Mouse (Mus musculus) right cerebral cortex, postnatal 36 days (tissue): Measurements from ENCODE around the gene Ccdc77.

Experiments used
- DNase-seq, 2 experiments: peaks; one replicate each; pipeline ENCODE4 v3.0.0; 2022; ENCODE audit warnings: low spot score in 2 of 2, mixed read lengths in 1 of 2

Ccdc77 gene

GRCm38 (mm10) chr6:120363688-120364522, at the start of gene Ccdc77, which contains the start of gene Kdm5a:
Gene Ccdc77 (minus strand): TSS chr6:120364374.
Gene Kdm5a (plus strand): TSS chr6:120364124.
- DNase-seq = peak; percentile 91 to 92

GRCm38 (mm10) chr6:120403936-120404335, 39.8 kb upstream of the Ccdc77 start:
- no peak for DNase-seq

- no peak for DNase-seq
Measured at GRCm38 (mm10) chr6:120395622-120396345, 31.6 kb upstream of the Ccdc77 start.

DNA sequence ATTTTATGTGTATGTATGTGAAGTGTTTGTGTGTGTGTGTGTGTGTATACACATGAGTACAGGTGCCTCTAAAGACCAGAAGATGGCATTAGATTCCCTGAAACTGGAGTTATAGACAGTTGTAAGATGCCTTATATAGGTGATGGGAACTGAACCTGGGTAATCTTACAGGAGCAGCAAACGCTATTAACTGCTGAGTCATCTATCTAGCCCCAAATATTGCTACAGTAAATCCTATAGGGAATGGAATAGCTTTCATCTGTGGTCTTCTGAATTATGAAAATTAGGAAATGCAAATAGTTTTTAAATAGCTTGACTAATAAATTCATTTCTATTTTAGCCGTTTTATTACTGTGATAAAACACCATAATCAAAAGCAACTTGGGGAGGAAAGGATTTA, 28.6 kb upstream of the Ccdc77 start:
- no peak for DNase-seq

- no peak for DNase-seq
Measured at GRCm38 (mm10) chr6:120390054-120390453, 25.9 kb upstream of the Ccdc77 start.

DNA sequence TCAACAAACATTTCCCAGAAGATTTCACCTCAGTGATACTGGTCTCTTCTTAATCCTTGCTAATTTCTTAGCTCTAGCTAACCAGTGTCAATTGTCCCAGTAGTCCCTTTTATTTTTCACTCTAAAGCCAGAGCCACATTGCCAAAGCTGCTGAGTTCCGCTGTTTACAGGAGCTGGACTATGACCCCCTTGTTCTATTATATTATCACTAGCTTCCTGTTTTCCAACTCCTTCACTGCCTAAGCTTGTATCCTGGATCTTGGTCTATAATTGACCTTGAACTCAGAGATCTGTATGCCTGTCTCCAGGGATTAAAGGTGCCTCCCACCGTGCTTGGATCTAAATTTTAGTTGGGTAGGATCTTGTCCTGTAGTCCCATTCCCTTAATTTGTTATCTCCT, 12.6 kb upstream of the Ccdc77 start:
- DNase-seq = no peak

- no peak for DNase-seq
Measured at GRCm38 (mm10) chr6:120365051-120365450, 877 bp upstream of the Ccdc77 start.

DNA sequence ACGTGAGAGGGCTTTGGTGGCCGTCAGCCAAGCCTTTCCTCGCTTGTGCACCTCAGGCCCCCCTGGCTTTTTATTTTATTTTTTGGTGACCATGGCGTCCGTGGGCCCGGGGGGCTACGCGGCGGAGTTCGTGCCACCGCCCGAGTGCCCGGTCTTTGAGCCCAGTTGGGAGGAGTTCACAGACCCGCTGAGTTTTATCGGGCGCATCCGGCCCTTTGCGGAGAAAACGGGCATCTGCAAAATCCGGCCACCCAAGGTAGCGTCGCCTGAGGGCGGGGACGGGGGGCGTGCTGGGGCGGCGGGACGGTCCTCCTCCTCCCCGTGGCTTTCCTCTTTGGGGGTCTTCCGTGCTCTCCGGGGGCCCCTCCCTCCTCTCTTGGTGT, 340 bp upstream of the Ccdc77 start:
- DNase-seq = no peak

- no peak for DNase-seq
Measured at GRCm38 (mm10) chr6:120362774-120363687, 1.1 kb downstream of the Ccdc77 start.

DNA sequence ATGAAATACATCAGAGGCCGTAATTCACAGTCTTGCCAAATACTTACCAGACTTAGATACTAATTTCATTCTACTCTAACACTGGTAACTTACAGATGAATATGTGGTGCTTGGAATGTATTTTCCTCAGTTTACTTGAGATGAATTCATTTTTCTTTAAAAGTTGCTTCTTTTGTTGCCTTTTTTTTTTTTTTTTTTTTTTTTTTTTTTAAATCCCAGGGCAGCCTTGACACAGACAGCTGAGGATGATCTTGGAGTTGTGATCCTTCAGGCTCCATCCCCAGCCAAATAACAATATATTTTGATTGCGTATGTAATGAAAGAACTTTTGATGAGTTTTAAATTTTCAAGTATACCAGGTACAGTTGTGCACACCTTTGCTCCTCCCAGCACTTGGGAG, 2.0 kb downstream of the Ccdc77 start:
- no peak for DNase-seq

DNA sequence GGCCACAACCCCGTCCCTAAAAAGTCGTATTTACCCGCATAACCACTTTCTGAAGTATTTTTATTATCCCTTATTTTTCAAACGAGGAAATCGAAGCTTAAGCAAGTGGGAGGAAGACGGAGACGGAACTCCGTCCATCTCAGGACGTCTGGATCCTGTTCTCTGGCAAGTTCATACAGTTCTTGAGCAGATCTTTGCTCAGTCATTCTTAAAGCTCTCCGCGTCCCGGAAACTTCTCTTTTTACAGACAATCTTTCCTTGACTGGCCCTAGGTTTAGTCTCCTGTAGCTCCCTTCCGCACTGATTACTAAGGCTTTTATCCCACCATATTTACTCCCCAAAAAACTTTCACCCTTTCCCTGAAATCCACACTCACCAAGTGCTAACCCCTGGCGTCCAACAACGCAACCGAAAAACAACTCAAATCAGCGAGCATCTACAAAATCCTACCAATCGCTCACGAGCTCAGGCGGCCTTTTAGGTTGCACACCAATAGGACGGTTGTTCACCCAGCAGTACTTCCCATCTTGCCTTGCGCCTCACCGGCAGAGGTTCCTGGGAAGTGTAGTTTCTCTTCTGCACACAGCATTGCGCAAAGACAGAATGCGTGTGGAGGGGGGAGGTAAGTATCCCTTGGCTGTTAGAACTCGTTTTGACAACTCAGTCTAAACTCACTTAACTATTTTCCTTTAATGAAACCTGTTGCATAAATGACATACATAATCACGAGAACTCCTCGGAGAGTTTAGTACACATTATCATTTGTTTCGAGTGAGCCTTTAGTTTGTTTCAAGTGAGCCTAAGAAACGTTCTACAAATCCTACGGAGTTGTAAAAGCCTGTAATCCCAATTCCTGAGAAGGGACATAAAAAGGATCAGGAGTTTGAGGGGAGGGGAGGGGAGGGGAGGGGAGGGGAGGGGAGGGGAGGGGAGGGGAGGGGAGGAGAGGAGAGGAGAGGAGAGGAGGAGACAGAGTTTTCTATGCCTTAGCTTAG, 6.9 kb downstream of the Ccdc77 start:
- DNase-seq = peak; percentile 77 to 88

DNA sequence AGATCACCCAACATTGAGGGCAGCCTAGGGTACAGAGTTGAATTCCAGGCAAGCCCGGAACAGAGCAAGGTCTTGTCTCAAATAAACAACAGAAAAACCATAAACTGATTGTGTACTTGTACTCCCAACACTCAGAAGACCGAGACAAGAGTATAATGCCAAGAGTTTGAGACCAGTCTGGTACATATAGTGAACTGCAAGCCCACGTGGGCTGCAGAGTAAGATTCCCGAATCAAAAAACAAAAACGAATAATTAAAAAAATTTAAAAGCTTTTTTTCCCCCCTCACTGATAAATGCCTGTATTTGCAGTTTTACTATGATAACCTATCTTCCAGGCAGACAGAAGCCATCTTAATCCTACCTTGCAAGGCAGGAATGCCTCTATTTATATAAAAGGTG, 7.7 kb downstream of the Ccdc77 start:
- DNase-seq = no peak

DNA sequence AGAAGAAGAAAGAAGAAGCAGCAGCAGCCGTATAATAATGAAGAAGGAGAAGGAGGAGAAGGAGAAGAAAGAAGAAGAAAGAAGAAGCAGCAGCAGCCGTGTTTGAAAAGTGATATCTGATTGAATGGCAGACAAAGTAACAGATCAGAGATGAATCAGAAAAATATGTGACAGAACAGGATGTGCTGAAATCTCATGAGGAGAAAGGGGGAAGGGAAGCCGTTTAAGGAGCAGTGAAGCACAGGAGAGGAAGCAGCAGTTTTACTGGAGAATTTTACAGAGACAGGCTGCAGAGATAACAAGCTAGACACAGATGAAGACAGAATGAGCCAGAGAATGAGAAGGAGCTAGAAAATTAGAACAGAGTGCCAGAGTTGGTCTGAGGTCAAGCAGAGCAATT, 15.2 kb downstream of the Ccdc77 start:
- no peak for DNase-seq

GRCm38 (mm10) chr6:120343992-120344391, 20.2 kb downstream of the Ccdc77 start:
- DNase-seq = no peak

GRCm38 (mm10) chr6:120332351-120332750, 31.8 kb downstream of the Ccdc77 start:
- no peak for DNase-seq

GRCm38 (mm10) chr6:120324295-120324927, 39.8 kb downstream of the Ccdc77 start:
- peak; percentile 15 to 23 for DNase-seq

- DNase-seq = no peak
Measured at GRCm38 (mm10) chr6:120320369-120320768, 43.8 kb downstream of the Ccdc77 start.

DNA sequence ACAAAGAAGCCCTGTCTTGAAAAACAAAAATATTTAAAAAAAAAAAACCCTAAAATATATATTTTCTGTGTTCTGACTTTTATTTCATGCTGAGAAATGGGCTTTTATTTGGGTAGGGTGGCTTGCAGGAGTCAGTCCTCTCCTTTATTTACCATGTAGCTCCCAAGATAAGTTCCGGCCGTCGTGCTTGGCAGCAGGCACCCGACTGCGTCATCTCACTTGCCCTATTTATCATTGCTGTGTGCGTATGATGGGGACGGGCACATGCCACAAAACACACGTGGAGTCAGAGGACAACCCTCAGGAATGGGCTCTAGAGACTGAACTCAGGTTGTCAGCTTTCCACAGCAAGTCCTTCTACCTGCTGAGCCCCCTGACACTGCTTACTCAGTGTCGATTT, 45.0 kb downstream of the Ccdc77 start:
- no peak for DNase-seq

DNA sequence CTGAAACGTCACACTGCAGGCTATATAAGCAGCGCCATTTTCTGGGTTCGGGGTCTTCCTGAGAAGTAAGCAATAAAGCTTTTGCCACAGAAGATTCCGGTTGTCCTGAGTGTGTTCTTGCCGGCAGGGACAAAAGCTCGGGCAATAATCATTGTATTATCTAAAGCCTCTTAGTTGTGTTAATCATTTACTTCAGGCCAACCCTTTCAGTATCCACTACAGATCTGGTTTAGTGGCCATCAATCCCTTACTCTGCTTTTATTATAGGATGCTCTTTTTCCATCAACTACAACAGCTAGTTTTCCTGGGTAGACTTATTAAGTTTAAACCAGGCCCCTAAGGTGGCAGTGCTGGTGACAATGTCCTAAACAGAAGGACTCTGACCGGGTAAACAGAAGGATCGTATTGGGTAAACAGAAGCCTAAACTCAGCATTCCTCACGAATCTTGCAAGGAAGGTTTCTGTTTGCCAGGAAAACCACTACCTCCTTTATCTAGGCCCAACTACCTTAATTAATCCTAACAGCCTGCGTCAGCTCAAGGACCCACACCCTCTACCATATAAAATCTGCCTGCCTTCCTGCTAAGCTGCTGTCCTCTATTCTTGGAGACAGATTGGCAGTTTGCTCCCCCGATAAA, 45.8 kb downstream of the Ccdc77 start:
- DNase-seq = no peak

- DNase-seq = no peak
Measured at GRCm38 (mm10) chr6:120312443-120312842, 51.7 kb downstream of the Ccdc77 start.
